Mouse (Mus musculus) liver, adult 2 months (tissue): ENCODE data around the gene Entpd3.

Source experiments
- CTCF ChIP-seq: fragments of 200-500 bp; IDR thresholded peaks from 2 replicates; pipeline ENCODE4 v1.5.1; 2011; ENCODE audit warnings: low read depth, low read length, control low read depth
- POLR2A ChIP-seq: fragments of 200-500 bp; IDR thresholded peaks from 2 replicates; pipeline ENCODE4 v1.6.1; 2011; ENCODE audit warnings: low read length, control low read depth; ENCODE audit not compliant: insufficient read depth; ENCODE audit errors: extremely low read depth

- TF ChIP-seq CTCF: no peak
- no peak for TF ChIP-seq POLR2A
Observed at GRCm38 (mm10) chr9:120569721-120570333, 30.2 kb downstream of the Entpd3 start.
